Mouse (Mus musculus): Measurements from ENCODE around the gene Atxn1.

Gene Atxn1

GRCm38 (mm10) chr13:45931891-45932290 is 32.9 kb downstream of the Atxn1 start:
- peak; percentile 74 for DNase-seq (ENCODE audit: low spot score)

GRCm38 (mm10) chr13:45931215-45931614 is 33.6 kb downstream of the Atxn1 start:
- DNase-seq (ENCODE audit: low spot score): no peak

GRCm38 (mm10) chr13:45929744-45930143 is 35.1 kb downstream of the Atxn1 start:
- no peak for DNase-seq (ENCODE audit: low spot score)

- no peak for DNase-seq (ENCODE audit: low spot score)
Observed at GRCm38 (mm10) chr13:45925294-45925693, 39.5 kb downstream of the Atxn1 start.

- DNase-seq (ENCODE audit: low spot score): no peak
Observed at GRCm38 (mm10) chr13:45924555-45924954, 40.3 kb downstream of the Atxn1 start.

GRCm38 (mm10) chr13:45923086-45923485 is 41.7 kb downstream of the Atxn1 start:
- DNase-seq (ENCODE audit: low spot score): no peak

GRCm38 (mm10) chr13:45922467-45922866 is 42.3 kb downstream of the Atxn1 start:
- no peak for DNase-seq (ENCODE audit: low spot score)

- DNase-seq (ENCODE audit: low spot score): no peak
Observed at GRCm38 (mm10) chr13:45918956-45919711, 45.7 kb downstream of the Atxn1 start.

- no peak for DNase-seq (ENCODE audit: low spot score)
Observed at GRCm38 (mm10) chr13:45918006-45918380, 46.8 kb downstream of the Atxn1 start.

- DNase-seq (ENCODE audit: low spot score): no peak
Observed at GRCm38 (mm10) chr13:45917058-45918005, 47.5 kb downstream of the Atxn1 start.

GRCm38 (mm10) chr13:45915921-45916320 is 48.9 kb downstream of the Atxn1 start:
- no peak for DNase-seq (ENCODE audit: low spot score)

GRCm38 (mm10) chr13:45915026-45915425 is 49.8 kb downstream of the Atxn1 start:
- no peak for DNase-seq (ENCODE audit: low spot score)

- no peak for DNase-seq (ENCODE audit: low spot score)
Observed at GRCm38 (mm10) chr13:45914117-45914516, 50.7 kb downstream of the Atxn1 start.

- no peak for DNase-seq (ENCODE audit: low spot score)
Observed at GRCm38 (mm10) chr13:45911848-45912247, 53.0 kb downstream of the Atxn1 start.

GRCm38 (mm10) chr13:45911069-45911468 is 53.7 kb downstream of the Atxn1 start:
- DNase-seq (ENCODE audit: low spot score): no peak

- no peak for DNase-seq (ENCODE audit: low spot score)
Observed at GRCm38 (mm10) chr13:45910348-45910747, 54.5 kb downstream of the Atxn1 start.

GRCm38 (mm10) chr13:45907181-45907691 is 57.6 kb downstream of the Atxn1 start:
- DNase-seq (ENCODE audit: low spot score): no peak

GRCm38 (mm10) chr13:45906438-45907166 is 58.2 kb downstream of the Atxn1 start:
- no peak for DNase-seq (ENCODE audit: low spot score)

- DNase-seq (ENCODE audit: low spot score): no peak
Observed at GRCm38 (mm10) chr13:45904955-45905354, 59.9 kb downstream of the Atxn1 start.

GRCm38 (mm10) chr13:45904456-45904855 is 60.4 kb downstream of the Atxn1 start:
- no peak for DNase-seq (ENCODE audit: low spot score)

- no peak for DNase-seq (ENCODE audit: low spot score)
Observed at GRCm38 (mm10) chr13:45903519-45904274, 61.1 kb downstream of the Atxn1 start.

Data from testis, postnatal 10 days (tissue).